Comparison of ENCODE assay signal across 20 mouse cellular contexts in the genomic region with DNA sequence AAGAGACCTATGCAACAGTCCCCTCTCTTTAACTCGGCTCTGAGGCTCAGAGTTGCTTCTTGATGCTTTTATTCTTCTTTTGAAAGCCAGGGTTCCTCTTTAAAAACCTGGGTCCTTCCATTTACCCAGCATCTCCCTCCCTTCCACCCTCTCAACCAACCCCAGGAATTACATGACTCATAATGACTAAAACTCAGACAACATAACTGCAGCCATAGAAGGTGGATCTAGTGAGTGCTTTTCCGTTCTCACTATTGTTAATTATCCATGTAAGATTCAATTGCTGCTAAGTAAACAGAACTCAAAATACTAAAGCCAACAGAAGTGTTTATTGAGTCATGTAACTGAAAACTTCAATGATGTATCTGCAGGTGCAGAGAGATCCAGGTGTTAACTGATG. TPM values are rescaled to one million over a fixed set of nuclear protein-coding genes. Genes with fewer than 3 reads are reported as not detected.
DNase-seq lines count a peak whose midpoint lies in the region; TF ChIP-seq lines count a peak whose summit lies in the region.
"Had no signal": no experiment of that assay in that cellular context is flagged by ENCODE, and none has a peak within 500 bp of the region (broad histone marks: within the 10 kb centered on the region; RNA-seq: fewer than 3 reads in every experiment).

No protein-coding gene starts in this region.

- DNase-seq in lung, postnatal 36 days = peak; percentile 13
- no peak for DNase-seq in lung, postnatal 10 days
- DNase-seq in brain, adult 2 months (ENCODE audit: low read depth, low spot score) = peak; percentile 62
- no peak for DNase-seq in urinary bladder, postnatal 25 days (ENCODE audit: low spot score)
- no peak for DNase-seq in adrenal gland, postnatal 25 days
- DNase-seq in layer of hippocampus, postnatal 10 days (ENCODE audit: low spot score in 2 of 2) = no peak
- DNase-seq: adrenal gland, postnatal 10 days; B cell, adult 2 months; cerebellum, adult 18-20 months; cerebellum, adult 9-11 months; cerebellum, postnatal 36 days; gastrocnemius, postnatal 36 days; heart, adult 11 months; heart, postnatal 36 days had no signal

- H3K79me3 ChIP-seq in C2C12 (ENCODE audit: low read depth) = no peaks in the 10 kb centered on the region

- no peak for TF ChIP-seq CTCF in C2C12 (IDR thresholded peaks at IDR 0.05; ENCODE audit: control insufficient read depth, insufficient read depth, insufficient read length)

- H3K27me3 ChIP-seq in C2C12 (ENCODE audit: control insufficient read depth, insufficient read depth, insufficient read length) = no peaks in the 10 kb centered on the region
- H3K27me3 ChIP-seq: CH12.LX; embryonic facial prominence, embryonic 13.5 days; forebrain, embryonic 13.5 days; heart, embryonic 13.5 days; hindbrain, embryonic 15.5 days had no signal

- no peak overlapping the region for H3ac ChIP-seq in C2C12 (ENCODE audit: control insufficient read depth, insufficient read length, low read depth)

- no peak overlapping the region for H3K4me3 ChIP-seq in C2C12 (ENCODE audit: insufficient read depth, poor library complexity, severe bottlenecking)
- H3K4me3 ChIP-seq: embryonic facial prominence, embryonic 13.5 days; forebrain, embryonic 13.5 days; heart, embryonic 13.5 days; hindbrain, embryonic 15.5 days had no signal

- H3K79me2 ChIP-seq in C2C12 (ENCODE audit: control insufficient read depth, insufficient read depth) = no peaks in the 10 kb centered on the region

- H3K36me3 ChIP-seq in C2C12 (ENCODE audit: control insufficient read depth, insufficient read depth) = no peaks in the 10 kb centered on the region
- H3K36me3 ChIP-seq: embryonic facial prominence, embryonic 13.5 days; hindbrain, embryonic 15.5 days had no signal

TF ChIP-seq in C2C12, 6 proteins besides CTCF, POLR2A, EP300 and RAD21:
- TF ChIP-seq FOSL1 (IDR thresholded peaks at IDR 0.05; ENCODE audit: insufficient read depth, low read length, poor library complexity, severe bottlenecking) = peak; percentile 71
- TF ChIP-seq MYOD1 (IDR thresholded peaks at IDR 0.05; ENCODE audit: control insufficient read depth, insufficient read length, low read depth) = no peak
TF ChIP-seq in C2C12: peak in this region for 1.

RNA-seq across cellular contexts. Expression of a gene that starts 33.4 kb away (rescaled TPM):
- polyA plus RNA-seq in C2C12 (2012; fragmentation: generic; extraction: Trizol) = 25.1 TPM
- 55.9 and 73.4 TPM in 2 replicates for total RNA-seq in adrenal gland, postnatal 25 days (2021)
- 10 to 100 TPM; 32.2 to 33.0 TPM for total RNA-seq in layer of hippocampus, postnatal 10 days (2021)
- total RNA-seq: CH12.LX had no signal

Comparison
In these comparisons a context has a peak if more than half of its experiments do, and no peak if none do; other contexts are left out.
1. DNase-seq: peak in lung, postnatal 36 days (single experiment) and brain, adult 2 months (single experiment); none in lung, postnatal 10 days (single experiment), urinary bladder, postnatal 25 days (single experiment), adrenal gland, postnatal 25 days (single experiment) and layer of hippocampus, postnatal 10 days (0 of 2).